Mouse (Mus musculus) layer of hippocampus, adult 11-12 months (tissue): Measurements from ENCODE around the gene Bbs5.
A peak's percentile ranks its signal among the peaks of the same experiment; 100 is the strongest.
"Not testable (repeated sequence)": the region's sequence is repeated elsewhere in the genome, so short reads cannot be mapped to it uniquely, and the experiment has no call there.

Experiments
- DNase-seq: peaks from one replicate; pipeline ENCODE4 v3.0.0; 2022; ENCODE audit warnings: low spot score

Gene Bbs5

GRCm38 (mm10) chr2:69646726-69647490 is at the start of gene Bbs5:
Gene Bbs5 (plus strand): TSS chr2:69647171.
- peak; percentile 94 for DNase-seq

GRCm38 (mm10) chr2:69603726-69604393 is 43.1 kb upstream of the Bbs5 start:
- DNase-seq, result no peak

GRCm38 (mm10) chr2:69606621-69607020 is 40.4 kb upstream of the Bbs5 start:
- DNase-seq, result no peak

DNA sequence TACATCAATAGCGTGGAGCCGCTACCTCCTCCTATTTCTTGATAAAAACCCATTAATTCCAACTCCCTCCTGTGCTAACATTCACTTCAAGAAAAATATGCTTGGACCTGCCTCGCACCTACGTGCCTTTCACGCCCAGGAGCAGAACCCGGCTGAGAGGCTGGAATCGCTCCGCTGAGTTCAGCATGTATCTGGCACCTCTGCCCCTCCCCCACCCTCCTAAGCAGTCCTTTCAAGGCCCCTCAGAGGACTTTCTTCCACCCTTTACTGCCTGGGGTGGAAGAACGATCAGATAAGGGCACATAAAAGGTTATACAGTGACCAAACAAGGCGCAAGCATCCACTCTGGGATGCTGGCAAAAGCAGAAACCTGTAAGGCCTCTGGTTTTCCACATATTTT is 34.7 kb upstream of the Bbs5 start:
- no peak for DNase-seq

DNA sequence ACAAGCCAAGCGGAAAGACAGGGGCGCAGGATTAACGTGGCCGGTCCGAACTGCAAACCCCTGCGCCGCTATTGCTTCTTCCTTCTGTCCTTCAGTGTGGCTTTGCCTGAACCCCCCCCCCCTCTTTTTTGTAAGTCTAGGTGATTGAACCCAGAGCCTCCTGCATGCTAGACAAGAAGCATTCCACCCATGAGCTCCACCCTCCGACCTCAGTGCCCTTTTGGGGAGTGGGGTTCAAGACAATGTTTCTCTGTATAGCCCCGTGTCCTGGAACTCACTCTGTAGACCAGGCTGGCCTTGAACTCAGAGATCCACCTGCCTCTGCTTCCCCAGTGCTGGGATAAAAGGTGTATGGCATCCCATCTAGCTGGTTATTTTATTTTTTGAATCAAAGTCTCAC is 34.3 kb upstream of the Bbs5 start:
- DNase-seq, result no peak

DNA sequence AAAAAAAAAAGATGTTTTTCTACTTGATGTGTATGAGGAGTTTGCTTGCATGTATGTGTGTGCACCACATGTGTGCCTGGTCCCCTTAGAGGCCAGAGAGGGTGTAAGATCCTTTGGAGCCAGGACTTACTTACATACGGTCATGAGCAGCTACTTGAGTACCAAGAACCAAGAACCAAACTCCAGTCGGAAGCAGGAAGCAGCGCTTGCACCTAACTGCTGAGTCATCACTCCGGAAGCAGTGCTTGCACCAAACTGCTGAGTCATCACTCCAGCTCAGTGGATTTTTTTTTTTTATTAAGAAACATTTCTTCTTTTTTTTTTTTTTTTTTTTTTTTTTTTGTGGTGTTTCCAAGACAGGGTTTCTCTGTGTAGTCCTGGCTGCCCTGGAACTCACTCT is 33.7 kb upstream of the Bbs5 start:
- no peak for DNase-seq

GRCm38 (mm10) chr2:69618336-69618735 is 28.6 kb upstream of the Bbs5 start:
- DNase-seq, result no peak

DNA sequence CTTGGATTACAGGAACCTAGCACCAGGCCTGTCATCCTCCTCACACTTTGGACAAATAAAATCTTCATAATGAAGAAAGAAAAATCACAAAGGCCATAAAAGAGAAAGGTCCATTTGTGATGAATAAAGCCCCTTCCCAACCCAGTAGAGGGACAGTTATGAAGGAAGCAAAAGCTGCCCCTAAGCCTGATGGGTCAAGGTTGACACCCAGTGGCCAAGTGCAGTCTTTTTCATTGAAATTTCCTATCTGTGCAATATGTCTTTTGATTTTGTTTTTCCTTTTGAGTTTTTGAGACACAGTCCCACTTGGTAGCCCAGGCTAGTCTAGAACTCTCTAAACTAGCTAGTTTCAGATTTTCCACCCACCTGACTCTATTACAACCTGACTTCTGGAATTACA is 27.7 kb upstream of the Bbs5 start:
- DNase-seq, result no peak

DNA sequence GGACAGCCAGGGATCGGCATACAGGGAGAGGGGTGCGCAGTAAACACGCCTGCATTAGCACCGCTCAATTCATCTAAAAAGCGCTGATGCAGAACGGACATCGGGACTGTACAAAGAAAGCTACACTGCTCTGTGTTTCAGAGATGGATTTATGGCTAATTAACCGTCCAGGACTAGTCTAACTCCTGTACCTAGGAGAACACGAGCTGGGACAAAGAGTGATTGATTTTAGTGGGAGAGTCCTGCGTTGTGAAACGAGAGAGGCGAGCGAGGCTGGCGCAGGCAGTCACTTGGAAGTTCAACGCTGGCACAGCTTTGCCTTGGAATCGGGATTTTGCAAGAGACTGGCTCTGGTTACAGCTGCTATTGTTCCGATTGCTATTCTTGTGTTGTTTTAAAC is 17.8 kb upstream of the Bbs5 start:
- no peak for DNase-seq

DNA sequence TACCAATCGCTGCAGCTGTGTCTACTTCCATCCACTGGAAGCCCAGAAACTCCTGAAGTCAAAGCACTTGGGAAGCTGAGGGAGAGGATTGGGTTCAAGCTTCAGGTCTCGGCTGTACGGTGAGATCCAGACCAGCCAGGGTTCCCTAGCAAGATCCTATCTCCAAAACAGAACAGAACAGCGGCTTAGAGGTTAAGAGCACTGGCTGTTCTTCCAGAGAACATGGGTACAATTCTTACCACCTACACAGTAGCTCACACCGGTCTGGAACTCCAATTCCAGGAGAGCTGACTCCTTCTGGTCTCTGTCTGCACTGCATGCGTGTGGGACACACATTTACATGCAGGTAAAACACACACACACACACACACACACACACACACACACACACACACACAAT is 17.1 kb upstream of the Bbs5 start:
- no peak for DNase-seq

DNA sequence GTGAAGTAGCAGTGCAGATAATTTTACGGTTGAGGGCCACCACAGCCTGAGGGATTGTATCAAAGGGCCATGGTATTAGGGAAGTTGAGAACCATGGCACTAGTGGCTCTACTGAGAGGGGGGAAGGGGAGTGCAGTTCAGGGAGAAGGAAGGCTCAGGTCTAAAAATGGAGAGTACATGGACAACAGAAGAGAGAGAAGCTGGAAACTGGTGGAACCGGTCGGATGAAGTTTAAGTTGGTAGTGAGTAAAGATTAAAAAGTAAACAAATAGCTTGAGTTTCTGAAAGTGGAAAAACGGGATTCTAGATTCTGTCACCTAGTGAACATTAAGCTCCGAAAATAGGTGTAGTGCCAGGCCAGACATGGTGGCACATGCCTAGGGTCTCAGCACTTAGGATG is 16.2 kb upstream of the Bbs5 start:
- DNase-seq, result no peak

GRCm38 (mm10) chr2:69631449-69631848 is 15.5 kb upstream of the Bbs5 start:
- no peak for DNase-seq

- peak; percentile 50 for DNase-seq
Observed at GRCm38 (mm10) chr2:69635064-69635701, 11.8 kb upstream of the Bbs5 start.

- DNase-seq, result peak; percentile 29
Observed at GRCm38 (mm10) chr2:69635807-69636206, 11.2 kb upstream of the Bbs5 start.

DNA sequence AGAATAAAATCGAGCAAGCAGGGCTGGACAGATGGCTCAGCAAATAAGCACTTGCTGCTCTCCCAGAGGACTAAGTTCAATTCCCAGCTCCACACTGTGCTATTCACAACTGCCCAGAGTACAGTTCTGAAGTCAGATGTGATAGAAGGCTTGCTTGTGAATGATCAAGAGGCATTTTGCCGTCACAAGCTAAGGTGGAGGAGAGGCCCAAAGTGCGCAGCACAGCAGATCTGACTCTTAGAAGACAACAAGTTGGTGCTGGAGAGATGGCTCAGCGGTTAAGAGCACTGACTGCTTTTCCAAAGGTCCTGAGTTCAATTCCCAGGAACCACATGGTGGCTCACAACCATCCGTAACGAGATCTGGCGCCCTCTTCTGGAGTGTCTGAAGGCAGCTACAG is 9.0 kb upstream of the Bbs5 start:
- DNase-seq, result not testable (repeated sequence)

DNA sequence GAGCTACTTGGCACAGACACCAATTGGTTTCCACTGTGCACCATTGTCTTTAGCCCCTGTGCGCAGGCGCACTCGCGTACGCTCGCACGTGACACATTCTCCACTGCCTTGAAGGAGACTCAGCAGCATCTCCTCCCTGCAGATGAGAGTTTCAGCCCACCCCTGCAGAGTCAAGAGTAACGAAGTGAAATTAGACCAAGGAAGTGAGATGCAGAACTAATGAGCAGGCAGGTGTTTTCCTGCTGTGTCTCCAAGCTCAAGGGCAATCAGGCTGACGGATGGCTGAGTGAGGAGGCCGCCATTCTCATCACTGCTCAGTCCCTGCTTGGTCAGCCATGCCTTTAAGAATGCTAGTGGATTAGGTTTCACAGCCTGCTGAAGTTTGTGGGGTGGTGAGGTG is 6.9 kb upstream of the Bbs5 start:
- DNase-seq, result no peak

DNA sequence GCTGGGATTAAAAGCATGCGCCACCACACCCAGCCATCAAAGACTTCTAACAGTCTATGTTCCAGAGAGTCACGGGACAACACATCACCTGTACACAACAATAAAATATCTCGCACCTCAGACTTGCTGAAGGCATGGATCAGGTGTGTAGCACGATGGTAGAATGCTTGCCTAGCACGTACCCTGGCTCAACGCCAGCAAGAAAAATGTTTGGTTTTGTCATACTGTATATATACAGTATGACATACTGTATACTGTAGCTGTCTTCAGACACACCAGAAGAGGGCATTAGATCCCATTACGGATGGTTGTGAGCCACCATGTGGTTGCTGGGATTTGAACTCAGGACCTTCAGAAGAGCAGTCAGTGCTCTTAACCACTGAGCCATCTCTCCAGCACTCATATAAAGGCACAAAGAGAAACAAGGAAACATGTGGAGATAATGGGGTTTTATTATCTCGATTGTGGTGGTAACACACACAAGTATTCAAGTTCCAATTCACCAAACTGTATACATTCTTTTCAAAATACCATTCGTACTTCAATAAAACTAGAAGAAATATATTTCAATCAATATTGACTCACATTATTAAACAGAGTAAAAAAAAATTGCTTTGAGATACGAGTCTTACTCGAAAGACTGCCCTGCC is 1.9 kb upstream of the Bbs5 start:
- no peak for DNase-seq

- no peak for DNase-seq
Observed at GRCm38 (mm10) chr2:69649716-69650115, 2.7 kb downstream of the Bbs5 start.

DNA sequence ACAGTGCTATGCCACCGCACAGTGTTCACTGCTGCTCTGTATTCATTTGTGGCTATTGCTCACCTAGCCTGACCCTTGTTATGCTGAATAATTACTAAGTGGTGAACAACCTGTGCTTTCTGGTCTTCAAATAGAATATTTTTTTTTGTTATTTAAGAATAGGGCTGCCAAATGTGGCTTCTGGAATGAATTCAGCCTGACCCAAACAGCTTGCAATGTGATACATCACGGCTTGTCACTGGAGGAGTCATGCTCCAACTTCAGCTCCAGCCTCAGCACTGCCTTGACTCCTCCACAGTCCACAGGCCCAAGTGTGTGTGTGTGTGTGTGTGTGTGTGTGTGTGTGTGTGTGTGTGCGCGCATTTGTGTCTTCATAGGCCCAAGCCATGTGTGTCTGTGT is 12.4 kb downstream of the Bbs5 start:
- no peak for DNase-seq

- DNase-seq, result no peak
Observed at GRCm38 (mm10) chr2:69663827-69664476, 17.0 kb downstream of the Bbs5 start.

- DNase-seq, result no peak
Observed at GRCm38 (mm10) chr2:69667656-69668055, 20.7 kb downstream of the Bbs5 start.

GRCm38 (mm10) chr2:69668414-69668813 is 21.4 kb downstream of the Bbs5 start:
- DNase-seq, result no peak
